Mouse (Mus musculus) lung, postnatal 0 days (tissue): ENCODE measurements around the gene Ppip5k1.

Source experiments
- CTCF ChIP-seq: IDR thresholded peaks from 2 replicates; pipeline ENCODE4 v1.5.1; 2016; ENCODE audit warnings: antibody characterized with exemption, mild to moderate bottlenecking
- EP300 ChIP-seq: IDR thresholded peaks from 2 replicates; pipeline ENCODE4 v1.6.1; 2016; ENCODE audit warnings: antibody characterized with exemption, mild to moderate bottlenecking, control low read depth

DNA sequence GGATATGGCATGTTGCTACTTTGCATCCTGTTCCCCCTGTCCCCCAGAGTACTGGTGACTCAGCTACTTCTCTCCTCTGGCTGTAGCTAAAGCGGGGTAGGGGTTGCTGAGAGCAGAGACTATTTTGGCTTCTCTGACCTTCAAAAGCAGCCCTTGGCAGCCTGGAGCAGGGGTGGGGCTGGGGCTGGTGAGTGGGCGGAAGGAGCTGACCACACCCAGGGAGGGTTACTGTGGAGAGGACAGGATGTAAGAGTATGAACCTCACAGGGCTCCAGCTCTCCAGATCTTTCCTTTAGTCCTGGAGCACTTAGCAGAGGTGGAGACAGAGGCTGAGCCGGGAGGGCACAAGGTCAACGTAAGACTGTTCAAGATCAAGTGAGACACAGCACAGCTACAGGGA, 61.0 kb downstream of the Ppip5k1 start:
- no peak for TF ChIP-seq CTCF
- TF ChIP-seq EP300: no peak
